Mouse (Mus musculus) megakaryocyte, embryonic 14.5 days (primary cell): ENCODE data around the gene Phb2.

Experiments
- FLI1 ChIP-seq: IDR thresholded peaks from 2 replicates; pipeline ENCODE4 v1.6.1; 2012; ENCODE audit warnings: low read length, inconsistent platforms, mixed read lengths
- GATA1 ChIP-seq: IDR thresholded peaks from 3 replicates; pipeline ENCODE4 v1.6.1; 2012; ENCODE audit warnings: mixed read lengths, low read length, inconsistent platforms, borderline replicate concordance

- TF ChIP-seq GATA1 (no peak), FLI1 (no peak)
These were observed 10.8 kb downstream of the Phb2 start for GRCm38 (mm10) chr6:124722876-124723473.
